Mouse (Mus musculus) MEL (cell line): ENCODE measurements around the gene Relt.

ENCODE experiments used
- CHD2 ChIP-seq: IDR thresholded peaks from 2 replicates; pipeline ENCODE4 v1.6.1; 2011; ENCODE audit warnings: low read length, improper control_type of control experiment
- GABPA ChIP-seq: IDR thresholded peaks from 2 replicates; pipeline ENCODE4 v1.6.1; 2012; ENCODE audit warnings: low read depth, mild to moderate bottlenecking, inconsistent platforms, low read length, improper control_type of control experiment, moderate library complexity
- HCFC1 ChIP-seq: IDR thresholded peaks from 2 replicates; pipeline ENCODE4 v1.6.1; 2012; ENCODE audit warnings: low read depth, mild to moderate bottlenecking, inconsistent platforms, low read length, improper control_type of control experiment, moderate library complexity

DNA sequence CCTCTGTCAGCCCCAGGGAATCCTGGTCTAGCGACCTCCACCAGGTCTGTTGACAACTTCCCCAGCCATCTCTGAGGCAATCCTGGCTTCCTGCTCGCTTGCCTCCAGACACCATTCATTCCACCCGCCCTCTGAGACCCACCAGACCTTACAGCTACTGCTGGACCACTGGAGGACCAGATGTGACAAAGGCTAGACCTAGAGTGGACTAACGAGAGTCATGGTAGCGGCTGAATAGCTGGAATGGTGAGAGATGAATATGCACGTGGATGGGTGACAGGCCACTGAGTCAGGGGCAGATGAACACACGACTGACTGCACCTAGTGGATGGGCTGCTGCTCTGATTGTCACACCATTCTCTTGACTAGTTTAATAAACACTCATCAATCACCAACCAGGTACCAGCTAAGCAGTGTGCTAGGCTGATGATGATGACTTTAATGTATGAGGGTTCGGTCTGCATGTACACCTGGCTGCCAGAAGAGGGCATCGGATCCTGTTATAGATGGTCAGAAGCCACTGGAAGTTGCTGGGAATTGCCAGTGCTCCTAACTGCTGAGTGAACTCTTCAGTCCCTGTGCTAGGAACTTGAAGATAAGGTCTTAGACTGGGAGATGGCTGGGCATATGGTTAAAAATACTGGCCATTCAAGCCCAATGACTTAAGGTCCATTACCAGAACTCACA lies 39.3 kb upstream of the Relt start:
- no peak for TF ChIP-seq GABPA
- TF ChIP-seq CHD2: no peak
- no peak for TF ChIP-seq HCFC1
